Mouse (Mus musculus) cerebellum, adult 8-10 months (tissue): ENCODE results near the gene Btbd35f23.
"Not testable (repeated sequence)": the region's sequence is repeated elsewhere in the genome, so short reads cannot be mapped to it uniquely, and the experiment has no call there.

Experiments
- DNase-seq: peaks from one replicate; pipeline ENCODE4 v3.0.0; 2022

The Btbd35f23 gene

DNA sequence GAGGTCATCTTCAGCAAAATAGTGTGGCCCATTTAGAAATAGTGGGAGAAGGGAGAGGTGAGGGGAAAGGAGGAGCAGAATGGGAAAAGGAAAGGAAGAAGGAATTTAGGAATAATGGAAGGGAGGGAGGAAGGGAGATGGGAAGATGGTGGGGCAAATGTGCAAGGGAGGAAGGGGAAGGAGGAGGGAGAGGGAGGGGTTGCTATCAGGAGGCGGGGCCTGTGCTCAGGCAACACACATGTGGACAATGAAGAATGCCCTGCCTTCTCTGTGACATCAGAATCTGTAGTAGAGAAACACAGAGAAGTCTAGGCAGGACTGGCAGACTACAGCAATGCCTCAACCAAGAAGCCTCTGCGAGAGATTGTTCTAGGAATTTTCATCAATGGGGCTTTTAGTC is at the start of gene Btbd35f23:
Btbd35f23 (plus strand) TSS at position 301 of the 400 bp plus-strand sequence.
- not testable (repeated sequence) for DNase-seq
